Mouse (Mus musculus) layer of hippocampus, postnatal 25 days (tissue): Measurements from ENCODE around the gene Gm2696. TPM values are rescaled to one million over a fixed set of nuclear protein-coding genes. Genes with fewer than 3 reads are reported as not detected.
A peak's percentile ranks its signal among the peaks of the same experiment; 100 is the strongest.

Experiments used
- DNase-seq, 2 experiments: peaks; one replicate each; pipeline ENCODE4 v3.0.0; 2022; ENCODE audit warnings: mixed read lengths in 2 of 2, low spot score in 1 of 2; ENCODE audit errors: extremely low spot score in 1 of 2
- total RNA-seq, 2 experiments: library from RNA; stranded (reverse); gene quantifications; 2 replicates each; pipeline ENCODE4 v1.2.3; 2021

The Gm2696 gene
- total RNA-seq, 2 experiments from 2014 or later, result not detected

DNA sequence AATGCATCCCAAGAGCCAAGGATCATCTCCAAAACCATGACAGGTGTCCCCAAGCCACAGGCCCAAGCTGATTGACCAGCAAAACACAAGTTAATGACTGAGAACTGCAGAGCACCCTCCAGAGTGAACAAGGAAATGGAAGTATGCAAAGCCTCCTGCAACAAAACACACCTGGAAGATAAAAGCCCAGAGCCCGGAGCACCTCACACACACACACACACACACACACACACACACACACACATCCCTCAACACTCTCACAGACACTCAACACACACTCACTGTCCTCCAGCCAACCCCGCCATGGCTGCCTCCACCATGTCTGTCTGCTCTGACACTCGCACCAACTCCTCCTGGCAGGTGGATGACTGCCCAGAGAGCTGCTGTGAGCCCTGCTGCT is 32.0 kb downstream of the Gm2696 start, which contains the start of gene Gm36176:
Gene Gm36176 (plus strand): TSS at position 301 of the 400 bp plus-strand sequence.
- no peak for DNase-seq

DNA sequence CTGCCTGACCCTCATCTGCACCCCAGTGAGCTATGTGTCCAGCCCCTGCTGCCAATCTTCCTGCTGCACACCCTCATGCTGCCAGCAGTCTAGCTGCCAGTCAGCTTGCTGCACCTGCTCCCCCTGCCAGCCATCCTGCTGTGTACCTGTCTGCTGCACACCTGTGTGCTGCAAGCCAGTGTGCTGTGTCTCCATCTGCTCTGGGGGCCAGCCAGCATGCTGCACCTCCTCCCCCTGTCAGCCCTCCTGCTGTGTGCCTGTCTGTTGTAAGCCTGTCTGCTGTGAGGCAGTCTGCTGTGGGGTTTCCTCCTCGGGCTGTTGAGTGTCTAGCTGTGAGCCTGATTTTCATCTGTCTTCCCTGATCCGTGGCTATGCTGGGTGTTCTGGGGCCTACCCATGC is 32.5 kb downstream of the Gm2696 start:
- no peak for DNase-seq

DNA sequence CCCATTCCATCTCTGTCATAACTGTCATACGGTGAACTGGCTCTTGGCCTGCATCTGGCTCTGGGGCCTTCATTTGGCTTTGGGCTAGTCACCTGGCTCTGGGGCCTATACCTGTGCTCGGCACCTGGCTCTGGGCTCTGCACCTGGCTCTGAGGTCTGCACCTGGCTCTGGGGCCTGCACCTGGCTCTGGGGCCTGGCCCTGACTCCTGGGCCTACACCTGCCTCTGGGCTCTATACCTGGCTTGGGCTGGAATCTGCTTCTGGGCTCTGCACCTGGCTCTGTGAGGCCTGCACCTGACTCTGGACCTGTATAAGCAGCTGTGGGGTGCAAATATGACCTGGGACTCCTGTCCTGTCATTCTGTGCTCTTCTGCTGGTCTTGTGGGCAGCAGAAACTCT is 33.1 kb downstream of the Gm2696 start:
- no peak for DNase-seq

DNA sequence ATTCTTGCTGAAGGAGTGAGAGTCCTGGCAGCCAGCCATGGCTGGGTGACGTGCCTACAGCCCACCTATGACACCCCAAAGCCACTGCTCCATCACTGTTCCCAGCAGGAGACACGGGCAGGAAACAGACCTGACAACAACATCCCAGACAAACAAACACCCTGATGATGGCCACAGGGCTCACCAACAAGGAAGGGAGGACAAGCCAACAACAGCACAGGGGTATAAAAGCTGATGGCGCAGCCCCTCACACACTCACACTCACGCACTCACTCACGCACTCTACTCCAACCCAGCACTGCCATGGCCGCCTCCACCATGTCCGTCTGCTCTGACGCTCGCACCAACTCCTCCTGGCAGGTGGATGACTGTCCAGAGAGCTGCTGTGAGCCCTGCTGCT is 38.1 kb downstream of the Gm2696 start, which contains the start of gene Gm10318:
Gene Gm10318 (plus strand): TSS at position 301 of the 400 bp plus-strand sequence.
- no peak for DNase-seq

DNA sequence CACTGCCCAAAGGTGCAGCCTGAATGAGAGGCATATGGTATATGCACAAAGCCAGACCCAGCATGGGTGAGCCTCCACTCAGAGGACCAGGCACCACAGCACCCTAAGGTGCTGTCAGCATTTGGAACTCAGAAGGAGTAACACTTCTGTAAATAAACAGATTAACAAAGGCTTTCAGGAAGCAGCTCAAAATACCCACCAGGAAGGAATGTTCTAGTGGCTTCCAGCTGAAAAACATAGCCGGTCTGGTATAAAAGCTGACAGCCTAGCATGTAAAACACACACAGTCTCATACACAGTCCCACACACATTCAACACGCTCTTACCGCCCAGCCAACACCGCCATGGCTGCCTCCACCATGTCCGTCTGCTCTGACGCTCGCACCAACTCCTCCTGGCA is 47.2 kb downstream of the Gm2696 start, which contains the start of gene Gm3285:
Gene Gm3285 (plus strand): TSS at position 301 of the 400 bp plus-strand sequence.
- DNase-seq, result no peak

DNA sequence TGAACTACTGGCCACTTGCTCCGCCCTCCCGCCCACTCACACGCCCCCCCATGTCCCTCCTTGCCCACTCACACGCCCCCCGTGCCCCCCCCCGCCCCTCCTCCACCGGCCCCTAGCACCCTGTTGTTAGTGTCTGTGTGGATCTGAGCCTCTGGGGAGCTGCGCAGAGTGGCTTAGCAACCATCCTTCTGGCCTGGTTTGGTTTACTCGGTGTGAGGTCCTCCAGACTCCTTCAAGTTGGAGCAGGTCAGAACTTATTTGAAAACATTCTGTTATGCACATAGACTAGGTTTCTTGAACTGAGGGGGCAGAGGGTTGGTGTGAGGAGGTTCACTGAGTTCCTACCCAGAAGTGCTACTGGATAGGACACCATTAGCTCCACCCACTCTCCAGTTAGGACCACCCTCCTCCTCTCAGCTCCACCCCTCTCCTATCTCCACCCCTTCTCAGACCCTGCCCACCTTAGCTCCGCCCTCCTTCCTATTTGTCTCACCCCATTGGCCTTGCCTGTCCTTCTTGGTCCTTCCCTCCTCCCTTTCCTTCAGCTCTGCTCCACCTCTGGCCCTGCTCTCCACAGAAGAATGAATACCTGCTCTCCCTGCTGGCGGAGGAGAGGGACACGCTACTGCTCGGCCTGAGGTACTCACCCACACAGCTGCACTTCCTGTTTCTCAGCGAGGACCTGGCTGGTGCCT is 49.7 kb downstream of the Gm2696 start:
- DNase-seq, result no peak

DNA sequence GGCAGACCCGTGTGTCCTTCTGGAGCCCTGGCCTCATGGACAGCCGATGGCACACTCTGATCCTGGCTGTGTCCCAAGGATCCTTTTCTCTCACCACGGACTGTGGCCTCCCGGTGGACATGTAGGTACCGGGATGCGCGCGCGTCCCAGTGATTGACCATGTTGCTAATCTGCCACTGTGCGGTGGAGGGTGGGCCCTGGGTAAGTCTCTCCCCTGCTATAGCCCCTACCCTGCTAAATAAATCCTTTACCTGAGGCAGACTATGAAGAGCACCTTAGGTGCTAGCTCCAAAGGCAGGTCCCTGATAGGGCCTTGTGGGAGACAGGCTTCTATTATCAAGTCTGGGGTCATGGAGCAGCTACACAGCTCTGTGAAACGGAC is 50.3 kb downstream of the Gm2696 start:
- DNase-seq, result no peak

DNA sequence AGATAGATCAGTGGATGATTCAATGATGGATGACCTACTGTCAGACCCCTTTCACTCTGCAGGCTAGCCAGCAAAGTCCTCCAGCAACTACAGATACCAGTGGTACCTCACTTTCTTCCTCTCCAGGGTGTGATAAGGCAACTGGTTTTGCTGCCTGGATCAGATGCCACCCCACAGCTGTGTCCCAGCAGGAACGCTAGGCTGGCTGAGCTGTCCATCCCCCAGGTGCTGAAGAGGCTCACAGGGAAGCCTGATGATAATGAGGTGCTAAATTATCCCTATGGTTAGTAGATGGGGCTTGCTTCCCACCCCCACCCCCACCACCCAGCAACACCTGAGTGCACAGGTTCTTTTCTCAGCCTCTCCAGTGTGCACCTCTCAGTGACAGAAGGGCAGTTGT is 53.1 kb downstream of the Gm2696 start:
- DNase-seq, result no peak

DNA sequence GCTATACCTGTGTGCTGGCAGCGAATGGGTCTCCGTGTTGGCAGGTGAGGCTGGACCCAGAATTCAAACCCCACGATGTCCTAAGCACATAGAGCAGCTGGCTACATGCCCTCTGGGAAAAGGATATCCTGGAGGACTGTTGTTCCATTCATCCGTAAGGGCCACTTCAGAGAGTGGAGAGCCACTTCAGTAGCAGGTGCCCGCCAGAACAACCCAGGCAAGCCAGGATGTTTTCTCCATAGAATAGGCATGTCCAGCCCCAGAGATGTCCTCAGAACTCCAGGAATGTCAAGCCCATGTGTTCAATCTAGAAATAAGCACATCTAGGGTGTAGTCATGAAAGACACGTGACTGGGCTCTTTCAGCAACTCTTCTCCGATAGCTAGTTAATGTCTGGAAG is 55.2 kb downstream of the Gm2696 start:
- DNase-seq, result no peak

DNA sequence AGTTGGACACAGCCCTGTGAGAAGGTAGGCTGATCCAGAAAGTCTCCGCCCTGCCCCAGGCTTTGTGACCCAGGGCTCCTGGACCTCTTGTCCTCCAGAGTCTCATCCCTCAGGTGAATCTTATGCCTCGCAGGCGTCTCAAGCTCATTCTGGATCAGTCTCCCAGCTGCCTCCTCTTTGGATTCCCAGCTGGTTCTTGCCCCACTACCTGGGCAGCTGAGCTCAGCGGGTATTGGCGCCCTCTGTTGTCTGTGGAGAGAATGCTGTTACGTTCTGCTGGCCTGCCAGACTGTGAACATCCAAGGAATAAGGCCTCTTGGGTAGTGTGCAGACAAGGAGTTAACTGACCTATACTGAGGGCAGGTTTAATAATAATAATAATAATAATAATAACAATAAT is 64.5 kb downstream of the Gm2696 start:
- DNase-seq, result peak in 1 of 2 experiments; percentile 53

DNA sequence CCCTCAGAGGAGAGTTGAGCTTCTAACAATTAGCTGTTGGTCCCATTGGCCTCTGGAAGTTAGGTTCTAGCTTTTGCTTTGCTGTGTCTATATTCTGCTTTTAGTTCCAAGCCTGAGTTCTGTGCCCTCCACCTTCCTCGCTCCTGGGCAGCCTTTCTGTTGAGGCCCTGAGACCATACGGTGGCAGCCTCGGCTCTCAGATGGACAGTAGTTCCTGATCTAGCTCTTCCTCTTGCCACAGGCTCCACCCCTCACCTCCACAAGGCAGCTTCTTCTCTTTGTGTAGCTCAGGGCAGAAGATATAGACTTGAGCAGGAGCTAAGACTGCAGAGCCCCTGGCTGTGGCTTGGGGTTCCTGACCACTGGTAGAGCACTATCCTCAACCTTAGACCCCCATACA is 65.8 kb downstream of the Gm2696 start:
- no peak for DNase-seq

DNA sequence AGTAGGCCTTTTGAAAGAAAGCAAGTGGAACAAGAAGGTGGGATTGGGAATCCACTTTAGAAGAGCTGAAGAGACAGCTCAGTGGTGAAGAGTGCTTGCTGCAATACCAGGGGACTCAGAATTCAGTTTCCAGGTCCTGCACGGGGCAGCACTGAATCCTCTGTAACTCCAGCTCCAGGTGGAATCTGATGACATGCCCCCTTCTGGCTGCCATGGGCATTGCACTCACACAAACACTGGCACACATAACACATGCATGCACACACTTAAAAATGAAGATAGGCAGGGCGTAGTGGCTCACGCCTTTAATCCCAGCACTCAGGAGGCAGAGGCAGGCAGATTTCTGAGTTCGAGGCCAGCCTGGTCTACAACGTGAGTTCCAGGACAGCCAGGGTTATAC is 68.1 kb downstream of the Gm2696 start:
- DNase-seq, result no peak

Other genes with a start within 250 kb of the Gm2696 start
- gene Pttg1ip, start 233.0 kb upstream of the Gm2696 start, total RNA-seq, result 10 to 100 TPM; 68.2 to 69.4 TPM
- gene Sumo3, start 208.6 kb upstream of the Gm2696 start, total RNA-seq, result 100 to 1,000 TPM; 116 to 128 TPM
- gene Gm49325, start 208.5 kb upstream of the Gm2696 start, total RNA-seq, result 10 to 100 TPM; 29.0 to 29.8 TPM
- 10 to 100 TPM; 69.8 to 88.4 TPM for gene Ube2g2, start 192.4 kb upstream of the Gm2696 start, total RNA-seq
- not detected for gene Tspear, start 128.1 kb upstream of the Gm2696 start, total RNA-seq
- gene Gm19402, start 123.9 kb upstream of the Gm2696 start, total RNA-seq, result not detected
- gene Gm9508, start 117.4 kb upstream of the Gm2696 start, total RNA-seq, result not detected
- gene Gm10272, start 108.1 kb upstream of the Gm2696 start, total RNA-seq, result not detected
- not detected for gene Gm10024, start 103.2 kb upstream of the Gm2696 start, total RNA-seq
- gene Gm10142, start 98.9 kb upstream of the Gm2696 start, total RNA-seq, result not detected
- gene Krtap12-1, start 94.1 kb upstream of the Gm2696 start, total RNA-seq, result not detected
- not detected for gene Gm10100, start 88.2 kb upstream of the Gm2696 start, total RNA-seq
- not detected for gene Gm18596, start 72.0 kb upstream of the Gm2696 start, total RNA-seq
- gene Gm9736, start 63.3 kb upstream of the Gm2696 start, total RNA-seq, result not detected
- gene Gm3233, start 55.0 kb upstream of the Gm2696 start, total RNA-seq, result not detected
- not detected for gene Gm3238, start 43.4 kb upstream of the Gm2696 start, total RNA-seq
- not detected for gene Gm7138, start 37.7 kb upstream of the Gm2696 start, total RNA-seq
- not detected for gene Gm3250, start 32.1 kb upstream of the Gm2696 start, total RNA-seq
- gene Gm7137, start 26.5 kb upstream of the Gm2696 start, total RNA-seq, result not detected
- not detected for gene Gm9639, start 19.6 kb upstream of the Gm2696 start, total RNA-seq
- gene Gm19668, start 15.5 kb upstream of the Gm2696 start, total RNA-seq, result not detected
- gene Gm9507, start 2.8 kb upstream of the Gm2696 start, total RNA-seq, result not detected
- not detected for gene Krtap10-4, start 12.4 kb downstream of the Gm2696 start, total RNA-seq
- not detected for gene Krtap10-10, start 21.3 kb downstream of the Gm2696 start, total RNA-seq
- gene Gm36176, start 32.1 kb downstream of the Gm2696 start, total RNA-seq, result not detected
- not detected for gene Gm10318, start 38.2 kb downstream of the Gm2696 start, total RNA-seq
- gene Gm3285, start 47.3 kb downstream of the Gm2696 start, total RNA-seq, result not detected
- gene Lrrc3, start 87.9 kb downstream of the Gm2696 start, total RNA-seq, result 1 to 10 TPM; 5.0 to 5.2 TPM
- gene Trpm2, start 155.9 kb downstream of the Gm2696 start, total RNA-seq, result 10 to 100 TPM; 33.2 to 40.4 TPM
- gene 1810043G02Rik, start 163.8 kb downstream of the Gm2696 start, total RNA-seq, result 10 to 100 TPM; 31.3 to 39.8 TPM
- 100 to 1,000 TPM; 205 to 206 TPM for gene Pfkl, start 195.4 kb downstream of the Gm2696 start, total RNA-seq
- under 1 TPM in 1 of 2 experiments, not detected in 1; 0.22 TPM for gene Dnmt3l, start 227.3 kb downstream of the Gm2696 start, total RNA-seq
- under 1 TPM; 0.16 to 0.27 TPM for gene Aire, start 228.9 kb downstream of the Gm2696 start, total RNA-seq